Mouse (Mus musculus) yolk sac, embryonic 10.5 days (tissue): Measurements from ENCODE around the gene Cnpy1.

ENCODE experiments used
- DNase-seq: peaks from one replicate; pipeline ENCODE4 v3.0.0-alpha.2; 2017; ENCODE audit warnings: low spot score

The Cnpy1 gene

DNA sequence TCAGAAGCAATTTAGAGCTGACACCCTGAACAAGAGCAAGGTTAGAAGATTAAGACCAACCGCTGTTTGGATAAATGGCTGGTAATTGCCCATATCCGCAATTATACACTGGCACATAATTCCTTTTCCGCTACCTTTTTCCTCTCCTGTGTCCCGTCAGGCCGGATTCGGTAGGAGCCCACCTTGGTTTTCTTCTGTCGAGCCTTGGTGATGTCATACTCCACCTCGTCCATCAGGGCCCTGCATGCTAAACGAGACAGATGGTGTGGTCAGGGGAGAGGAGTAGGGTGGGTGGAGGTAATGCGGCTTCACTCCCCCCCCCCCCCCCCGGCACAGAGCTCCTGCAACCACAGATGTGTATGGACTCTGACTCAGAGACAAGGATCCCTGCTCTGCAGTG is at the start of gene Cnpy1:
Gene Cnpy1, minus strand, starts transcription at position 233 of the 400 bp plus-strand sequence.
- DNase-seq: no peak

DNA sequence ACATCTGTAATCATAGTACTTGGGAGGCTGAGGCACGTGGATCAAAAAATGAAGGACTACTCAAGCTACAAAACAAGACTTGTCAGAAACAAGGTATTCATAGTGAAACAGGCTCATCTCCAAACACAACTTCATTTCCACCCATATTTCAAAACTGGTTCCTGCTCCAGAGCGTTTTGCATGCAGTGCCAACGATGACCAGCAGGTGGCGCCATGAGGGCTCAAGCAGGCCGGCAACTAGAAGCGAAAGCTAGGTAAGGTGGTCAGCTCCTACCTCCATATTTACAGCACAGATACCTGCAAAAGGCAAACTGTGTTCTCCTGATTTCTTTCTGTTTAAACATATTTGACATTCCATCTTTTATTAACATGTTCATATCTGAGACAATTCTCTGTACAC is 48.4 kb upstream of the Cnpy1 start:
- peak; percentile 47 for DNase-seq

DNA sequence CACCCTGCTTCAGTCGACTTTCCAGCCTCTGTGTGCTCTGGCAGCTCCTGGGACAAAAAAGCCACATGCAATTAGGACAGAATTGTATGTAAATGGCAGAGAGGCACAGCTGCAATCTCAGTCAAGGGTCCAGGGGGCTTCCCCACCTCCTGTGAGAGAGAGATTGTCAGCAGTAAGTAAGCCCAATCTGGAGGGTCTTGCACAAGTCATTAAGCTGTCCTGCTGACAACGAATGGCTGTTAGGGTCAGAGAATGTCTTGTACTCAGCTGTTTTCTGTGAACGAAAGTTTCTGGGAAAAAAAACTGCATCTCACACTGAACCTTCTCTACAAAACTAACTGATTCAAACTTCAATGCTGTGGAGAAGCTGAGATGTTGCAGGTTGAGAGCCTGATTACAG is 46.7 kb upstream of the Cnpy1 start:
- no peak for DNase-seq

- DNase-seq: no peak
Observed at GRCm38 (mm10) chr5:28291118-28291850, 45.7 kb upstream of the Cnpy1 start.

- DNase-seq: no peak
Observed at GRCm38 (mm10) chr5:28290630-28291029, 45.0 kb upstream of the Cnpy1 start.

DNA sequence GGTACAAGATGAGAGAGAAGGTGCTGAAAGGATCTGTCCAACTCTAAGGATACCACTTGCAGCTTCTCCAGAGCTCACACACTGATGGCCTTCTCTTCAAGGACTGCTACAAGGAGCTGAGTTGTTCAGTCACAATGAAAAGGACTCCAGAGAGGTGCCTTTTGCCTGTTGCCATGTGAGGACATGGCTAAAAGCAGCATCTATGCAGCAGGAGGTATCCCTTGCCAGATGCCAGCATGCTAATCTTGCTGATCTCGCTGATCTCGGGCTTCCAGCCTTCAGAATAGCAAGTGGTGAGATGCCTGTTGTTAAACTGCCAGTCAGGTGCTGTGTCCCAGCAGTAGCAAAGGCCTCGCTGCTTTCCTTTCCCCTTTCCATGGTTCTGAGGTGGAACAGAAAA is 43.5 kb upstream of the Cnpy1 start:
- DNase-seq: no peak

- DNase-seq: no peak
Observed at GRCm38 (mm10) chr5:28277279-28277678, 31.7 kb upstream of the Cnpy1 start.

- peak; percentile 22 for DNase-seq
Observed at GRCm38 (mm10) chr5:28272836-28273235, 27.2 kb upstream of the Cnpy1 start.

- no peak for DNase-seq
Observed at GRCm38 (mm10) chr5:28269469-28269991, 23.9 kb upstream of the Cnpy1 start.

DNA sequence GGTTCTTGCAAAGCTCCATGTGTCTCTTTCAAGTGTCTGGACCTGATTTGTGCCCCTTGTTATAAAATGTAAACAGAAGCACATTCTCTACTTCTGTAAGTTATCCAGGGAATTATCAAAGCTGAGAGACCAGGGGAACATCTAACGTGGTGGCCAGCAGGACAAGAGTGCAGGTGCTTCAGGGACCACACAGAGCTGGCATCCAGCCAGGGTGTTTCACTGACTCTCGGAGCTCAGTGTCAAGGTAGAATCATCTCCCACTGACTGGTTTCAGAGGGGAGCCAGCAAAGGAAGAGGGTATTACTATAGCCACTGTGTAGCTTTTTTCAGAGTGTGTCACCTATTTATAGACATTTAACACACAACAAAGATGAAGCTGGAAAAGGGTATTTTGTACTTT is 22.0 kb upstream of the Cnpy1 start:
- no peak for DNase-seq

DNA sequence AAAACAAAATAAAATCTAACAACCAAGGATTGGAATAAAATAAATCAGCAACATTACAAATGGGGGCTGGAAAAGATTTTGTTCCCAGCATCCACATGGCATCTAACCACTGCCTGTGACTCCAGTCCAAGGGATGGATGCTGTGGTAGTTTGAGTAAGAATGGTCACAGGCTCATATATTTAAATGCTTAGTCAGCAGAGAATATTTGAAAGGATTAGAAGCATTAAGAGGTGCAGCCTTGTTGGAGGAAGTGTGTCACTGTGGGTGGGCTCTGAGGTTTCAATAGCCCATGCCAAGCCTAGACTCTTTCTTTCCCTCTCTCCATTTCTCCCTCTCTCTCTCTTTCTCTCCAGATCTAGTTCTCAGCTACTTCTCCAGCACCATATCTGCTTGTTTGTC is 20.0 kb upstream of the Cnpy1 start:
- DNase-seq: no peak

DNA sequence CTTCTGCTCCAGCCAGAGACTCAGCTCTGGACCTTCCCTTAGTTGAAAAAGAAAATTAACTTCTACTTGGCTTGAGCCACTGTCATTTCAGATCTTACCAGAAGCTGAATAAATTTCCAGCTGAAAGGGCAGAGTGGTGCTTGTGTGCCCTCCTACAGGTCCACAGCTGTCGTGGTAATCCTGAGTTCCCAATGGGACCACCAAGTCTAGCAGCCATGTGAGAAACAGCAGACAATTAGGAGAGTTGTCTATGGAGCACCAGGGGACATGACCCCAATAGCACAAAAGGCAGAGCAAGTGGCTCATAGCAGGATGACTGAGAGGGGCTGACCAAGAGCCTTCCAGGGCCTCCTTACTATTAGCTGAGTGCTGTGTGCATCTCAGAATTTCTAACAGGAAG is 18.2 kb upstream of the Cnpy1 start:
- DNase-seq: no peak

- DNase-seq: no peak
Observed at GRCm38 (mm10) chr5:28262070-28262469, 16.5 kb upstream of the Cnpy1 start.

- DNase-seq: no peak
Observed at GRCm38 (mm10) chr5:28259939-28260338, 14.3 kb upstream of the Cnpy1 start.

DNA sequence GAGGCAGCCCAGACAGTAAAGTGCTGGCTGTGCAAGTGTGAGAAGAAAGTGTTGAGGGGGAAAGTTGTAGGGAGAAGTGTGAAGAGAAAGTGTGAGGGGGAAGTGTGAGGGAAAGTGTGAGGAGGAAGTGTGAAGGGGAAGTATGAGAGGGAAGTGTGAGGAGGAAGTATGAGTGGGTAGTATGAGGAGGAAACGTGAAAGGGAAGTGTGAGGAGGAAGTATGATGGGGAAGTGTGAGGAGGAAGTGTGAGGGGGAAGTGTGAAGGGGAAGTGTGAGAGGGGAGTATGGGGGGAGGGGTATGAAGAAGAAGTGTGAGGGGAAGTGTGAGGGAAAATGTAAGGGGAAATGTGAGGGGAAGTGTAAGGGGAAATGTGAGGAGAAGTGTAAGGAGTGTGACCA is 13.8 kb upstream of the Cnpy1 start:
- DNase-seq: no peak

- no peak for DNase-seq
Observed at GRCm38 (mm10) chr5:28257816-28258215, 12.2 kb upstream of the Cnpy1 start.

GRCm38 (mm10) chr5:28252999-28253398 is 7.4 kb upstream of the Cnpy1 start:
- DNase-seq: no peak

DNA sequence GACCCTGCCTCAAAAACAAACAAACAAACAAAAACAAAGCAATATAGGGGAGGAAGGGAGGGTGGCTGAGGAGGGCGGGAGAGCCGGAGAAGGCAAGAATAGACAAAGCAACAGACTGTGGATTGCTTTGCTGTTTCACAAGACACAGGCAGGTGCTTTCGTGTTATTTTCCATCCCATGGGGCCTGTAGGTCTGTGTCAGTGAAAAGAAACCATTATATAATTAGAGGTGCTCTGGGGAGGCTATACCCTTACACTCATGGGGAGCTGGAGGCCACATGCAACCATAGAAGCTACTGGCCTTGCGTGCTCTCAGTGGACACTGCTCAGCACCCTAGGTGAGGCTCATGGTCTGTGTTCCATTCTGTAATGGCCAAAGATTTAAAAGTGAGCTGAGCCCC is 6.7 kb upstream of the Cnpy1 start:
- no peak for DNase-seq

DNA sequence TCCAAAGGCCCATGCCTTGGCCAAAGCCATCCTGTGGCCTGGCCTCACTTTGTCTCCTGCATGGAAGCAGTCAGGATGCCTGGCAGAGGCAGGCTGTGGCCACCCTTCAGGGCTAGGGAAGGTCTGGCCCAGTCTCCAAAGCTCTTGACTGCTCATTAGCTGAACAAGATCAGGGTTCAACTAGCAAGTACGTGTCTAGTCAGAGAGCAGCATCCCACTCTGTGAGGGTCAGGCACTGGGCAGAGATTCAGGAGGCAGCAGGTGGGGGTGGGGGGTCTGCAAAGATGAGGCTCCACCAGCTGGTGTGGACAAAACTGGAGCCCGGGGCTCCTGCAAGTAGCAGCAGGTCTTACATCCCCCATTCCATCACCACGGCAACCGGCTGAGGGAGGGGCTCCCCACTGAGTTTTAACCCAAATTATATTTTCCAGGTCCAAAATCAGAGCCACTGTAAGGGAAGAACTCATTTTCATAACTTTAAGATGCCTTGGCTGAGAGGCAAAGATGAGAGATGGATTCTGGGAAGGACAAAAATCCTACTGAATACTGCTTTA is 5.7 kb upstream of the Cnpy1 start:
- DNase-seq: no peak

GRCm38 (mm10) chr5:28250479-28250878 is 4.9 kb upstream of the Cnpy1 start:
- DNase-seq: no peak

DNA sequence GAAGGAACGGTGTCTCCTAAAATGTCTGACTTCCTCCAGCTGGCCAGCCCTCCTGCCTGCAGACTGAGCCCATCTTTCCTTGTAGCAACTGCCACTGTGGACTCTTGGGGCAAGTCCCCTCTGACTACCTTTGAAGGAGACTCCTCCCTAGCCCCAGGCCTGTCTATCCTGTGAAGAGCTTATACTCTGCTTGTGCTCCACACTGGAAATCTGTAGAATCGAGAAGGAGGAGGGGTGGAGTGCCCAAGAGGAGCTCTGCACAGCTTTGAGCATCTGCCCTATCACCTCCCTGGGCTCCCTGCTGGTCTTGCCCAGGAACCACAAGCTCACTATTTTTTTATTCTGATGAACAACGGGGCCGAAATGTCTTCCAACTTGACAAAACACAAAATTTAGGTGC is 485 bp downstream of the Cnpy1 start:
- DNase-seq: no peak

DNA sequence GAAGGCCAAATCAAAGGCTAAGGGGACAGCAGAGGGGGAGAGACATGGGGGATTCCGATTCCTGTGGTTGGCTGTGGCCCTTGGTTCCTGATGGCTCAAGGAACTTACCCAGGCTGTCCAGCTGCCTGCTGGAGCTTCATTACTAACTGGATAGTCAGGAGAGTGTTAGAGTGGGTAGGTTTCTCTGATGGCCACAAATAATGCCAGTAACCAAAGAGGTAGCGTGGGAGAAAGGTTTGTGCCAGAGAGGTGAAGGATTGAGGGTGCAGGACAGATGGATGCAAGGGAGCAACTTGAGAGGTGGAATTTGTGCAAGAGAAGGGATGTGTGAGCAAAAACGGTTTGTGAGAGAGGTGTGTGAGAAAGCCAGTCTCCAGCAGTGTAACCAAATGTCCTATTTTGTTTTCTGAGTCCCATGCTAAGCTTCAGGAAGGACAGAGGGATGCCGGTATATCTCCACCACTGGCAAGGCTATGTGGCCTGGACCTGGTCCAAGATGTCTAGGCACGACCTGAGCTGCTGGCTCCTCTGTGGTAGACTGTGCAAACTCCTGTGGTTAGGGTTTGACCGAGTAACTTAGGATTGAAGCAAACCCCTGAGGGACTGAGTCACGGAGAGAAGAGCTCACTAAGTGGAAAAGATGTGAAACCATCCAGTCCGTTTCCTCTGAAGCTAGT is 2.0 kb downstream of the Cnpy1 start:
- DNase-seq: no peak

- DNase-seq: no peak
Observed at GRCm38 (mm10) chr5:28241423-28241822, 4.2 kb downstream of the Cnpy1 start.
